Mouse (Mus musculus) splenic B cell, adult 2 months (primary cell): Measurements from ENCODE around the gene H2-Q2.
"Not testable (repeated sequence)": the region's sequence is repeated elsewhere in the genome, so short reads cannot be mapped to it uniquely, and the experiment has no call there.

Experiments used
- DNase-seq: peaks from one replicate; pipeline ENCODE4 v3.0.0-alpha.2; 2011; ENCODE audit warnings: low read depth, low spot score
- H3K27me3 ChIP-seq: 2 replicates; pipeline ENCODE4 v1.6.1; 2012; ENCODE audit warnings: mild to moderate bottlenecking, low read length, moderate library complexity, mixed read lengths; ENCODE audit not compliant: control insufficient read depth, poor library complexity, insufficient read depth, severe bottlenecking
- H3K36me3 ChIP-seq: 2 replicates; pipeline ENCODE4 v1.6.1; 2012; ENCODE audit warnings: mild to moderate bottlenecking, low read length, moderate library complexity, mixed read lengths; ENCODE audit not compliant: control insufficient read depth, poor library complexity, insufficient read depth, severe bottlenecking

H2-Q2 gene

GRCm38 (mm10) chr17:35342711-35343476, 852 bp downstream of the H2-Q2 start:
- Histone ChIP-seq H3K36me3 (no peaks in the 10 kb centered on the region), H3K27me3 (no peaks in the 10 kb centered on the region)
- DNase-seq = peak; percentile 43

- DNase-seq, H3K27me3 ChIP-seq, H3K36me3 ChIP-seq: not testable (repeated sequence)
Measured at GRCm38 (mm10) chr17:35347659-35348058, 5.6 kb downstream of the H2-Q2 start.

GRCm38 (mm10) chr17:35353275-35353674, 11.2 kb downstream of the H2-Q2 start:
- not testable (repeated sequence) for DNase-seq, H3K36me3 ChIP-seq, H3K27me3 ChIP-seq

GRCm38 (mm10) chr17:35354071-35354470, 12.0 kb downstream of the H2-Q2 start:
- no peaks in the 10 kb centered on the region; the same call in 1 of the 2 replicates for H3K27me3 ChIP-seq
- no peak for DNase-seq
- no peaks in the 10 kb centered on the region for H3K36me3 ChIP-seq

DNA sequence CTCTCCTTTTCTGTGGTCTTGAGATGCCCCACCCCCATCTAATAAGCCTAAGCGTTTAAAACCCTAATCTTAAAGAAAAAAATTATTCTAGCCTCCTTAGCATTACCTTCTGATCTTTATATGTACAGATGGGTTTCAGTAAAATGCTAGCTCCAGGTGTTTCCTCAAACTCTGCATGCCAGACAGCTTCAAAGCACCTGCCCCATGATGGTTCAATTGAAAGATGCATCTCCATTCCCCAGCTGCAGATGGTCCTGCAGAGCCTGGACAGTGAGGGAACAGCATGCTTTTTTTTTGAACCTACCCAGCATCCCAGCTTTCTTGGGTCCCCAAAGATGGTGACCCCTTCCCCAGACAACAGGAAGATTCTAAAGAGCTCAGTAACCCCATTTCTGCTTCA, 15.0 kb downstream of the H2-Q2 start:
- Histone ChIP-seq H3K36me3 (no peaks in the 10 kb centered on the region), H3K27me3 (no peaks in the 10 kb centered on the region)
- no peak for DNase-seq

DNA sequence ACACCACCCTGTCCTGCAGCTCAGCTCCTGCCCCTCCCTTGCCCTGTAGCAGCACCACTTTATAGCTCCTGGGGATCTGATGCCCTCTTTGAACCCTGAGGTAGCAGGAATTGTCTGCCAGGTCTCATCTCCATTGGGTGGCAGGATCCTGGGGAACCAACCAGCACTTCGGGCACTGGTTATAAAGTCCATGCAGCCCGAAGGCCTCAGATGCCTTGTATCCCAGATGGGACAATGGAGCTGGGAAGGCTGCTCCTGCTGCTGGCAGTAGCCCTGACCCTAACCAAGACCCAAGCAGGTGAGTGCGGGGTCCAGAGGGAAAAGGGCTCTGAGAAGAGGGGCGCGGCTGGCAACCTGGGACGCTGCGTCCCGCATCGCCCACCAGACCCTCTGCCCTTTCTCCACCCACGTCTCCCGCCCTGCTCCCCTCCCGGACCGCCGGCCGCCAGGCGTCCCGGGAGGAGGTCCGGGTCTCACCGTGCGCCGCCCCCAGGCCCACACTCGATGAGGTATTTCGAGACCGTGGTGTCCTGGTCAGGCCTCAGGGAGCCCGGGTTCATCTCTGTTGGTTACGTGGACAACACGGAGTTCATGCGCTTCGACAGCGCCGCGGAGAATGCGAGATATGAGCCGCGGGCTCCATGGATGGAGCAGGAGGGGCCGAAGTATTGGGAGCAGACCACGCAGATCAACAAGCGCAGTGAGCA, 16.9 kb downstream of the H2-Q2 start:
- Histone ChIP-seq H3K27me3 (no peaks in the 10 kb centered on the region), H3K36me3 (no peaks in the 10 kb centered on the region)
- no peak for DNase-seq

DNA sequence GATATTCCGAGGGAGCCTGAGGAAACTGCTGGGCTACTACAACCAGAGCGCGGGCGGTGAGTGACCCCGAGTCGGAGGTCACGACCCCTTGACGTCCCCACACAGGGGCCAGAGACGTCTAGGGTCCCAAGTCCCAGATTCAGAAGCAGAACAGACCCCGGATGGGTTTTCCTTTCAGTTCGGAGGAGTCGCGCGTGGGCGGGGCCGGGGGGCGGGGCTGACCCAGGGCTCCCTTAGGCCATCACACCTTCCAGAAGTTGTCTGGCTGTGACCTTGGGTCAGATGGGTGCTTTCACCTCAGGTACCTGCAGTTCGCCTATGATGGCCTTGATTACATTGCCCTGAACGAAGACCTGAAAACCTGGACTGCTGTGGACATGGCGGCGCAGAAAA, 17.4 kb downstream of the H2-Q2 start:
- H3K27me3 ChIP-seq = no peaks in the 10 kb centered on the region
- peak; percentile 38 for DNase-seq

GRCm38 (mm10) chr17:35379369-35379728, 37.3 kb downstream of the H2-Q2 start, which contains the start of gene H2-Q4:
Gene H2-Q4 (plus strand): TSS chr17:35379617.
- Histone ChIP-seq H3K36me3 (peaks cover 4% of the 10 kb centered on the region; the same call in 1 of the 2 replicates), H3K27me3 (no peaks in the 10 kb centered on the region)
- DNase-seq = peak; percentile 99

More for the DNA sequence above, 17.4 kb downstream of the H2-Q2 start:
- no peaks in the 10 kb centered on the region for H3K36me3 ChIP-seq

- no peaks in the 10 kb centered on the region for H3K27me3 ChIP-seq
- peaks cover 4% of the 10 kb centered on the region; the same call in 1 of the 2 replicates for H3K36me3 ChIP-seq
- peak; percentile 74 for DNase-seq
Measured at GRCm38 (mm10) chr17:35379729-35380451, 37.8 kb downstream of the H2-Q2 start.

DNA sequence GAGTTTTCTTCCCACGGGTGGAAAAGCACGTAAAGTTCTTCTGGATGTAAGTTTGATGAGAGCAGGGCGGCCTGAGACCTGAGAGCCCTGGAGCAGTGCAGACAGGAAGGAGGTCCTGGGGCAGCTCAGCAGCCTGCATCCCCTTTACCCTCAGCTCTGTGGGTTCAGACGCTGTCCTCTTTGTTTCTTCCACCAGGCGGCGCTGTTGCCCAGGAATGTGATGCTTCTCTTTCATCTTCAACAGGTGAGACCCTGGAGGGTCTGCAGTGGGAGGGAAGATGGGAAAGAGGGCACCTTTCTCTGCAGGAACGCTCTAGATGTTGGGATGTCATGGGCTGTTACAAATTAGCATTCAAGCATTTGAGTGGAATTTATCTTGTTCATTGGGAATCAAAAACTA, 47.8 kb downstream of the H2-Q2 start:
- not testable (repeated sequence) for H3K36me3 ChIP-seq, H3K27me3 ChIP-seq
- DNase-seq = peak; percentile 77

DNA sequence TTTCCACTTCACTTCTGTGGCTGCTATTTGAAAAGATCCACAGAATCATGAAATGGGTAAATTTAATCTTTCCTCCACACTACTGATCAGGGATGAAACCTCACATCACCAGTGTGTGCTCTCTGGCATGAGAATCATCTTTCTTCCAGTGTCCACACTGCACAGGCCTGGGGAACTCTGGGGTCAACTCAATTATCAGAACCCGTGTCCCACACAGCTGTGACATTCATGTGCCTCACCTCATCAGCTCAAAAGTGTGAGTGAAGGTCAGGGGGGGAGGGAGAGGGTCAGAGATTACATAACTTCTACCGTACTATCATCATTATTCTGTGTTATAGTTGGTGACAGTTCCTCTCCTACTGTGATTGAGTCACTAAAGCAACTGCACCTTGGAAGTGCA, 50.6 kb downstream of the H2-Q2 start:
- not testable (repeated sequence) for H3K36me3 ChIP-seq, H3K27me3 ChIP-seq, DNase-seq

- not testable (repeated sequence) for H3K27me3 ChIP-seq, H3K36me3 ChIP-seq
- peak; percentile 21 for DNase-seq
Measured at GRCm38 (mm10) chr17:35393864-35394800, 52.1 kb downstream of the H2-Q2 start.
